Mouse (Mus musculus) embryo, embryonic 10 days (tissue): ENCODE measurements around the gene Col9a3.

Source experiments
- DNase-seq: peaks from one replicate; pipeline ENCODE4 v3.0.0-alpha.2; 2015; ENCODE audit warnings: low spot score

Gene Col9a3

DNA sequence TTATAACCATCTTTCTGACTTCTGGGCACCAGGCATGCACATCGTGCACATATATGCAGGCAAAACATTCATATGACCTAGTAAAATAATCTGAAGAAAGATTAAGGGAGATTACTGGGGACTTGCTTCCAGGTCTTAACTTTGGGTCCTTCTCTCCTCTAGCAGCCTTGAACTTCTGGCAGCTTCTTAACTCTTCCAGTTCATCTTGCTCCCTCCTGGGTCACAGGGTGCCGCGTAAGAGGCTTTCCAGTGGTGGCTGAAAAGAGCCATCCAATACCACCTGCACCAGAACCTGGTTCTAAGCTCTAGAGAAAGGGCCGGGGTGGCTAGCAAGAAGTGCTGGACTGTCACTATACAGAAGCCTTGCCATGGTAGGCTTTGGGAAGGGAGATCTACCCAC is at the start of gene Col9a3:
Gene Col9a3, plus strand, starts transcription at position 301 of the 400 bp plus-strand sequence.
- DNase-seq: no peak

DNA sequence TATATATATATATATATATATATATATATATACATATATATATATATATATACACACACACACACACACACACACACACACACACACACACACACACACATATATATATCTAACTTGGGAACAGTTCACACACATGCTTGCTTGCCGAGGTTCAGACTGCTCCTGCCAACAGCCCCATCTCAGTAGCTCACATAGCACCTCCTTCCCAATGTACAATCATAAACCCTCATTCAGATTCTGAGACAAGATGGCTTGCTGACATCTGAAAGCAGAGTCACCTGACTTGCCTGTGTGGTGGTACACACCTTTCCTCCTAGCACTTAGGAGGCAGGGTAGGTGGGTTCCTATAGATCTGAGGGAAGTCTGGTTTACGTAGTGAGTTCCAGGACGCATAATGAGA is 45.2 kb upstream of the Col9a3 start:
- no peak for DNase-seq

- DNase-seq: peak; percentile 23
Observed at GRCm38 (mm10) chr2:180555219-180555618, 42.4 kb upstream of the Col9a3 start.

- no peak for DNase-seq
Observed at GRCm38 (mm10) chr2:180556470-180556869, 41.1 kb upstream of the Col9a3 start.

DNA sequence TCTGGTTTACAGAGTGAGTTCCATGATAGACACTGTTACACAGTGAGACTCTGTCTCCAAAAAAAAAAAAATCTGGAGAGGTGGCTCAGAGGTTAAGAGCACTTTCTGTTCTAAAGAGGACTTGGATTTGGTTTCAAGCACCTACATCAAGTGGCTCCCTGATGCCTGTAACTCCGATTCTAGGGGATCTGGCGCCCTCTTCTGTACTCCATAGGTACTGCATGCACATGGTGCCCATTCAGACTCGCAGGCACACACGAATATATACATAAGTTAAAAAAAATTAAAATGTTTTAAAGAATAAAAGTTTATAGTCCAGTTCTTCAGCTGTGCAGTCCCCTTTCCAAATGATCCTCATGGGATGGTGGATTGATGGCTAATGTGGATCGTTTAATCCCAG is 37.3 kb upstream of the Col9a3 start:
- peak; percentile 25 for DNase-seq

DNA sequence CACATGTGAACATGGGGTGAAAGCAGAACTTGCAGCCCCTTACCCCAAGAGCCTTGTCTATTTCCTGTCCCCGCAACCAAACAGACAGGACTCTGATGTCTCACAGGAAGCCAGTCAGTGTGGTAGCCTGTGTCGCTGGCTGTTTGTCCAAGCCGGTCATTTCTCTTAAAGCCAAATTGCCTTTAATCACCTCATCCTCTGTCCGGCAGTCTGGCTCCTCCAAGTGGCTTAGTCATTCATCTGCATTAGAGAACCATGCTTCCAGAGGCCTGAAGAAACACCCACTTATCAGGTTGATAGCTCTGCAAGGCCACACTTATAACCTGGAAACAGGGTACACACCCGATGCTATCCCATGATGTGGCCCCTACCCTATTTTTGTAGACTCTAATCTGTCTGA is 35.4 kb upstream of the Col9a3 start:
- DNase-seq: no peak

GRCm38 (mm10) chr2:180563296-180563695 is 34.3 kb upstream of the Col9a3 start:
- no peak for DNase-seq

DNA sequence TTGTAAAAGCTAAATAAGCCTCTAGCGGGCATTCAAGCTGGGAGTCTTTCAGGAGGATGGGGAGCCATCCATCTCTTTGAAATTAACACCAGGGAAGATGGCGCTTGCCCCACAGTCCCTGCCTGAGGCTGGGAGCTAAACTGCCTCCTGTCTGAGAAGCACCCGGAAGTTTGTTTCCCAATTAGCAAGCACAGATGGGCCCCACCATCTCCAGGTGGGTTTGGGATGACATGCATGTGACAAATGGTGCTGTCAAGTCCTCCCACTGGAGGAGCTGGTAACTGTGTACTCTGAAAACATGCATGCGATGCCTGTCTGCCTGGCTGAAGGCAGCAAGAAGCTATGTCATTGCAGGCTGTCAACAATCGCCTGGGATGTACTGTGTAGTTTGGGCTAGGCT is 33.7 kb upstream of the Col9a3 start:
- no peak for DNase-seq

DNA sequence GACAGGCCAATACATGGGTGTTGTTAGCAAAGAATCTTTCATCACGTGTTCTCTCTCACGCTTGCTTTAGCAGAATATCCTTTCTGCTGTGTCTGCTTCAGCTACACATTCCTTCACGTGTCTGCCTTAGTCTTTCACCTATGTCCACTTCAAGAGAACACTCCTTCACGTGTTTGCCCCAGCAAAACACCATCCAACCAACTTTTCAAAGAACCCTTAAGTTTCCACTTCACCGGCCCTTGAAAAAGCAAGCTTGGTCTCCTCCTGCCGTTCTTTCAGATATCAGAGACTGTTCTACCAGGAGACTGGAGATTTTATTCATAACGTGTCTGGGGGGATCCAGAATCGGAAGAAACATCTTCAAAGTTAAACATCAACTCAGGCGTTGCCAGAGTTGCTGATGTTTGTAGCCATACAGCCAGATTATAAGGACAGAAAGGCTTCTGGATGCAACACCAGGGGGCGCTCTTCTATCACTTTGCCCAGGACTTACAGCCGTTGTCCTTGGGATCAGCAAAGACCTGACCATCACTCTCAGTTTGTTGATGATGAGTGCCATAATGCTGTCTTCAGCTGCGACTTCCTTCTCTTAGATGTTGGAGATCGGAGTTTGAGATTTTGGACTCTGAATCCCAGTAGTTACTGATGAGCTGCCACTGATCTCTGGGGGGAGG is 31.2 kb upstream of the Col9a3 start:
- peak; percentile 79 for DNase-seq

- DNase-seq: no peak
Observed at GRCm38 (mm10) chr2:180569028-180569643, 28.5 kb upstream of the Col9a3 start.

DNA sequence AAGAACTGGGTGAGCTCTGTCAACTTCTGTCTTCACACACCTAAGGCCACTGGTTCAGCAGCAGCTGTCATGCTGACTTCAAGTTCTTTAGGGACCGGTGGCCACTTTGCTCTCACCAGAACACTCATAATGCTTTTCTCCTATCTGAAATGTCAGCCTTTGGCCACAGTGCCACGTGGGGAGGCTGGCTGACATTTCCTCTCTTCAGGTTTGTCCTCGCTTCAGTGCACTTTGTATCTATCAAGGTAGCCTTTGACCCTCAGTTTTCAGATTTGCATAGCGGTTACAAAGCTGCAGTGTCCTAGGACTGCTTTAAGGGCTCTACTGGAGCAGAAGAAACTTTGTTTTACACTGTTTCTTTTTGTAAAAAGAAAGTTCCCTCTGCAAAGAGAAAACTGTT is 21.1 kb upstream of the Col9a3 start:
- DNase-seq: peak; percentile 38

GRCm38 (mm10) chr2:180578686-180579085 is 18.9 kb upstream of the Col9a3 start:
- peak; percentile 86 for DNase-seq

- no peak for DNase-seq
Observed at GRCm38 (mm10) chr2:180581002-180581401, 16.6 kb upstream of the Col9a3 start, which contains the start of gene Mrgbp. TSS of gene Mrgbp (plus strand) at chr2:180581304.

DNA sequence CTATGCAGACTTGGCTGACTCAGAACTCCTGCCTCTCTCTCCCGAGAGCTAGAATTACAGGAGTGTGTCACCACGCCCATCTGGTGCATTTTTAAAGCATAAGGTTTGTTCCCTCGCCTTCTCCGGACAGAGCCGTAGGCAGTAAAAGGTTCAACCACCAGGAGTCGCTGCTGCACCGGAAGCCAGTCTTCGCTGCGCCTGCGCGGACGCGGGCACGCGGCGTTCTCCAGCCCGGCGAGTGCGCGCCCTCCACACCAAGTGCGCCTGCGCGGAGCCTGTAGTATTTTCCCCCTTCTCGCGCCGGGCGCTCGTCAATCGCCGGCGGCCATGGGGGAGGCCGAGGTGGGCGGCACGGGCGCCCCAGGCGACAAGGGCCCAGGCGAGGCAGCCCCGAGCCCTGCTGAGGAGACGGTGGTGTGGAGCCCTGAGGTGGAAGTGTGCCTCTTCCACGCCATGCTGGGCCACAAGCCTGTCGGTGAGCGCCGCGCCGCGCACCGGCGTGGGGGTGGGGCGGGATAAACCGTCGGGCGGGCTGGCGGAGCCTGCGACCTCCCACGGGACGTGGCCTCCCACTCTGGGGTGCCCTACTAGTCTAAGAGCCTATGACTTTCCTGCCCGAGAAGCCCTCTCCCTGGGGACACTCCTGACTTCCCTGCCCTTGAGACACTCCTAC is 15.0 kb upstream of the Col9a3 start:
- peak; percentile 97 for DNase-seq

DNA sequence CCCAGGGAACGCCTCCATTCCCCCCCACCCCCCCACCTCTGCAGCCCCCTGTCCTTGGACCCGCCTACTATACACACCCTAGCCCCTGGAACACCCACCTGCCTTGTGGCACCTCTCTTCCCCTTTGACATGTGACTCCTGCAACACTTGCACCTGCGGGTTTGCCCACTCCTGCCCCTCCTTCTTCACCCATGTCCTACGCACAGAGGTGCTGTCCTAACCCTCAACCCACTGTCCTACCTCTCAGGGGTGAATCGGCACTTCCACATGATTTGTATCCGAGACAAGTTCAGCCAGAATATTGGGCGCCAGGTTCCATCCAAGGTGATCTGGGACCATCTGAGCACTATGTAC is 14.5 kb upstream of the Col9a3 start:
- DNase-seq: no peak

DNA sequence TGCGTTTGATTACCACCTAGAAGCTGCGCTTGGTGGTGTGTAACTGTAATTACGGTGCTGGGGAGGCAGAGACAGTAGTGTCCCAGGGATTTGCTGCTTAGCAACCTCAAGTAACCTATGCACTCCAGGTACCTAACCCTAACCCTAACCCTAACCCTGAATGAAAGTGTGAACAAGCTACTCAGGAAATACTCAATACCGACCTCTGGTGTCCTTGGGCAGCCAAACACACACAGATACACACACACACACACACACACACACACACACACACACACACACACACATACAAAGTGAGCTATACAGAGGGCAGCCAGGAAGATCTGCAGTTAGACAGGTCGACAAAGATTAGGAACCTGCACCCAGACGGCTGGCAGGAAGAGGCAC is 8.9 kb upstream of the Col9a3 start:
- DNase-seq: no peak

DNA sequence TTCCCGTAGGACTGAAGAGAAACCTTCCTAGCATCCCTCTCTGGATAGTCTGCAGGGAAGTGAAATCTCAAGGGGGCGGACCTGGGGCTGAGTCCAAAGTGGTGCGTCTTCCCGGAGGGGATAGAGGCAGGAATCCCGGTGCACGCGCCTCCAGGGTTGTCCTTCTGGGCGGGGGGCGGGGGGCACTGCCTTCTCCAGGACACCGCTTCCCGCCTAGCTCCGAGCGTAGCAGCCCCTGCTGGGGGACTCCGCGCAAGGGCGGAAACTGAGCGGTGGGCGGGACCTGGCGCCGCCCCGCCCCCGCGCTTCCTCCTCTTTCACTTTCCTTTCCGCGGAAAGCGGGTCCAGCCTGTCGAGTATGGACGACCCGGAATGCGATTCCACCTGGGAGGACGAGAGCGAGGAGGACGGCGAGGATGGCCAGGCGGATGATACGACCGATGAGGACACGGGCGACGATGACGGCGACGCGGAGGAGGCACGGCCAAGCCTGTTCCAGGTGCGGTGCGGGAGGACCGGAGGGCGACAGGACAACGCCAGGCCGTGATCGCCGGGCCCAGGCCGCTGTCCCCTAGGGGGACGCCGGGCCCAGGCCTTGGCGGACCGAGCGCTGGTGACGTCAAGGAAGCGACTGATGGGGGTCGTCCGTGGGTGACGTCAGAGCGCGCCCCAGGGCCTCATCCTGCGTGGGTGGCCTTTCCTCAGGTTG is 8.3 kb upstream of the Col9a3 start, which contains the start of gene Ogfr:
Gene Ogfr, plus strand, starts transcription at position 123 of the 709 bp plus-strand sequence.
- DNase-seq: peak; percentile 90

DNA sequence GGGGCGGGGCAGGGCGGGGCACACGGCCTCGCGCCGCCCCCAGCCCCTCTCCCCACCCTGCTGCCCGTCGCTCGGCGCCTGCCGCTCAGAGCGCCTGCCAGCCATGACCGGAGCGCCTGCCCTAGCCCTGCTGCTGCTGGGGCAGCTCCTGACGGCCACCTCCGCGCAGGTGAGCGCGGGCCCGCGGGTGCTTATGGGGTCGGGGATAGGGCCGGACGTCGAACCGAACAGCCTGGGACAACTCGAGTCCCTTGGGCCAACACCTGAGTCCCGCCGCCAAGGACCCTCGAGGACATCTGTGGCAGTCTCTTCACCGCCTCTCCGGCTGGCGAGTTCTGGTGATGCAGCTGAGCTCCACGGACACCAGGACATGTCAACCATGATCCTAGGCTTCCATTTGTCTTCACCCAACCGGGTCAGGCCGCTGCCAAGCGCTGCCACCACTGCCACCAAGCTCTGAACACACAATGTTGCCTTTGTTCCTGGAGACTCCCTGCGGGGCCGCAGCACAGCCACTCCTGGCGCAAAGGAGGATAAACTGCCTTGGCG is 641 bp downstream of the Col9a3 start:
- peak; percentile 36 for DNase-seq

GRCm38 (mm10) chr2:180600569-180601021 is 3.0 kb downstream of the Col9a3 start:
- no peak for DNase-seq

DNA sequence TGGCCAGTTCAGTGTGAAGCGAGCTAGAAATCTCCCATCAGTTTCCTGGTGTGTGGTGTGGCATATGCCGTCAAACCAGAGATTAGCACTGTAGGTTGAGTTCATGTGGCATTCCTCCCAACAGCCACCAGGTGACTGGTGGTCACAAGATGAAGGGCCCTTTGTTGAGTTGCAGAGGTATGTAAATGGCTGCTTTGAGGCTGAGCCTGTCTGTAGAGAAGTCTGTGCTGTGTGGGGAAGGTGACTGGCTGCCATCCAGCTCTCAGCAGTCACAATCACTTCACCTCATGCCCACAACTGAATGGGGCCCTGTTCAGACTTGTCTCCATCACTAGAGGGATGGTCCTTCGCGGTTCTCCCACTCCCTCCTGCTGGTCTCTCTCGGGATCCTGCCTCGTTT is 7.2 kb downstream of the Col9a3 start:
- DNase-seq: no peak

DNA sequence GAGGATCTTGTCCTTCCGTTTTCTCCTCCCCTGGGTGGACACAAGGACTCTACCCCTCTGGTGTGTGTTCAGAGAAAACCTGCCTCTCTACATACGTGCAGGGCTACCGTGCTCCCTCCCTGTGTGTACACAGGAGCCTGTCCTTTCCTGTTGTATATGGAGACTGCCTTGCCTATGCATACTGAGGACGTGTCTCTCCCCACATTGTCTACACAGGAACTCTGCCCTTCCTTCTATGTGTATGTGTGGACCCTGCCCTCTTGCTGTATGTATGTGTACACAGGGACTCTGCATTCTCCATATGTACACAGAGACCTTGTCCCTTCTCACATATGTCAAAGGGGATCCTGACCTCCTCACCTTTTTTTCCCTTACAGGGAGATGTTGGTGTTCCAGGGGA is 12.7 kb downstream of the Col9a3 start:
- DNase-seq: no peak

DNA sequence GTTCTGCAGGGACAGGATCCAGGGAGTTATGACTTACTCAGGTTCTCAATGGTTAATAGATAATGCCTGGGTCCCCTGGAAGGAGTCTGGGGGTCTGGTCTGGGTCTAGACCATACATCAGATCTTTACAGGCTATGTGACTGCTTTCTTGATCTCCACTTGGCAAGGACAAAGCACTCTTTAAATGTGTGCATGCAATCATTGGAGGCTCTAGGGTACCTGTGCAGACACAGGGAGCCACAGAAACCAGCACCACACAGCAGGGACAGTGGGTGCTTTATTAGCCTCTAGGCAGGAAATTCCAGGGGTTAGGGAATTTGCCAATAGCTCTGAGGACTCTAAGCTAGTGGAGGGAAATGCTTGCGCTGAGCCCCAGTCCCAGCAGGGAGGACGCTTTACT is 14.3 kb downstream of the Col9a3 start:
- DNase-seq: no peak
